Mouse (Mus musculus) olfactory bulb, adult 2 months (tissue): ENCODE measurements around the gene Slc26a1.

Experiments used
- CTCF ChIP-seq: fragments of 200-500 bp; IDR thresholded peaks from 2 replicates; pipeline ENCODE4 v1.5.1; 2012; ENCODE audit warnings: low read depth, mild to moderate bottlenecking, low read length, moderate library complexity; ENCODE audit not compliant: insufficient read depth
- POLR2A ChIP-seq: fragments of 200-500 bp; IDR thresholded peaks from 2 replicates; pipeline ENCODE4 v1.6.1; 2012; ENCODE audit warnings: mild to moderate bottlenecking, low read depth, low read length, moderate library complexity; ENCODE audit not compliant: insufficient read depth

DNA sequence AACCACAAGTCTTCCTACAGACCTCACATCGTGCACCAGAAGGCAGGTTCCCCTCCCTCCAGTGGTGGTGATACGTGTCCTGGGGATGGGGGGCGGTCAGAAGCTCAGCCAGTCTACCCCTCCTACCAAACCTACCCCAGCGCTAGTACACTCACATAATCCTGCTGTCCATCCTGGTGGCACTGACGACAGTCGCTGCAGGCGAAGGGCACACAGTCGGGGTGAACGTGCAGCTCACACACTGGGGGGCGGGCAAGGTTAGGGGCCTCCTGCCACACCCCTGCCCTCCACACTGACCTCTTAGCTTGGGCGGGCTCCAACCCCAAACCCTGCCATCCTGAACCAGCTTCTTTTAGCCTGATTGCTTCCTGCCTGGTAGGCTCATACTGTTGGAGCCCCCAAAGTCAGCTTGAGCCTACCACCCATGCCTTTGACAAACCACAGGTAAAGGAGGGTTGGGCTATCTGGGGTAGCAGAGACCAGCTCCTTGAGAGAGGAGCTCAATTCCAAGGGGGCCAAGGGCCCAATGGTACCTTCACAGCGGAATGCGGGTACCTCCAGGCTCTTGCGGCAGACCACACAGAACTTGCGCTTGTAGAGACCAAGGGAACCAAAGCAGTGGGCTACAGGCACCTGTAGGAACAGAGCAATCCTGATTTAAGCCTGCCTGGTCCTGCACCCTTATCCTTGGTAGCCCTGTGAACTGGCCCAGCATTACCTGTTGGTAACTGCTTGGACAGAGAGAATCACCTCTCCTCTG is 19.3 kb downstream of the Slc26a1 start:
- TF ChIP-seq POLR2A (no peak), CTCF (no peak)
